Mouse (Mus musculus) lung, postnatal 0 days (tissue): Measurements from ENCODE around the gene Fam222b.

Experiments used
- CTCF ChIP-seq: IDR thresholded peaks from 2 replicates; pipeline ENCODE4 v1.5.1; 2016; ENCODE audit warnings: antibody characterized with exemption, mild to moderate bottlenecking
- EP300 ChIP-seq: IDR thresholded peaks from 2 replicates; pipeline ENCODE4 v1.6.1; 2016; ENCODE audit warnings: antibody characterized with exemption, mild to moderate bottlenecking, control low read depth

- TF ChIP-seq CTCF: no peak
- TF ChIP-seq EP300: no peak
These were observed 26.9 kb upstream of the Fam222b start for GRCm38 (mm10) chr11:78067566-78067965.
